Mouse (Mus musculus) ES-E14 (cell line): ENCODE data around the gene Tespa1. TPM values are rescaled to one million over a fixed set of nuclear protein-coding genes. Genes with fewer than 3 reads are reported as not detected.

ENCODE experiments used
- DNase-seq: peaks from one replicate; pipeline ENCODE4 v3.0.0-alpha.2; 2013; ENCODE audit warnings: low read depth, low spot score
- H3K27ac ChIP-seq: 2 replicates; pipeline ENCODE4 v1.5.1; 2012; ENCODE audit warnings: low read depth, mild to moderate bottlenecking, low read length, moderate library complexity, mixed read lengths; ENCODE audit not compliant: poor library complexity, insufficient read depth, severe bottlenecking
- H3K36me3 ChIP-seq: 2 replicates; pipeline ENCODE4 v1.6.1; 2012; ENCODE audit warnings: mild to moderate bottlenecking, low read length, moderate library complexity, mixed read lengths; ENCODE audit not compliant: control insufficient read depth, poor library complexity, insufficient read depth, severe bottlenecking
- H3K4me1 ChIP-seq, 2 experiments: fragments of 150-350 bp in 1 of 2; sonication (generic) in 1 of 2; 2 replicates each; pipeline ENCODE4 v1.6.1; 2012; ENCODE audit warnings: low read length in 2 of 2, mild to moderate bottlenecking in 1 of 2, mixed read lengths in 1 of 2; ENCODE audit not compliant: control insufficient read depth in 2 of 2, insufficient read depth in 2 of 2, poor library complexity in 1 of 2
- H3K4me3 ChIP-seq, 2 experiments: fragments of 150-350 bp in 1 of 2; sonication (generic) in 1 of 2; 2 replicates each; pipeline ENCODE4 v1.5.1; 2012; ENCODE audit warnings: low read length in 2 of 2, low read depth in 1 of 2, mild to moderate bottlenecking in 1 of 2, mixed read lengths in 1 of 2; ENCODE audit not compliant: insufficient read depth in 1 of 2, poor library complexity in 1 of 2, severe bottlenecking in 1 of 2
- H3K9ac ChIP-seq: 2 replicates; pipeline ENCODE4 v1.6.1; 2012; ENCODE audit warnings: low read depth, mild to moderate bottlenecking, low read length, mixed read lengths; ENCODE audit not compliant: poor library complexity, insufficient read depth, severe bottlenecking
- H3K9me3 ChIP-seq: fragments of 150-350 bp; sonication (generic); 2 replicates; pipeline ENCODE4 v1.6.1; 2012; ENCODE audit warnings: low read depth, mild to moderate bottlenecking, low read length; ENCODE audit not compliant: control insufficient read depth, insufficient read depth
- CHD2 ChIP-seq: IDR thresholded peaks from 2 replicates; pipeline ENCODE4 v1.6.1; 2014; ENCODE audit warnings: mild to moderate bottlenecking, low read depth, low read length, inconsistent platforms
- HCFC1 ChIP-seq: IDR thresholded peaks from 2 replicates; pipeline ENCODE4 v1.6.1; 2012; ENCODE audit warnings: low read length, inconsistent platforms, borderline replicate concordance; ENCODE audit not compliant: insufficient read depth
- MAFK ChIP-seq: IDR thresholded peaks from 2 replicates; pipeline ENCODE4 v1.6.1; 2014; ENCODE audit warnings: mild to moderate bottlenecking, low read depth, low read length, inconsistent platforms; ENCODE audit not compliant: insufficient read depth
- ZC3H11A ChIP-seq: IDR thresholded peaks from 2 replicates; pipeline ENCODE4 v1.6.1; 2012; ENCODE audit warnings: low read depth, mild to moderate bottlenecking, inconsistent platforms, low read length, borderline replicate concordance
- ZNF384 ChIP-seq: IDR thresholded peaks from 2 replicates; pipeline ENCODE4 v1.6.1; 2012; ENCODE audit warnings: low read depth, low read length, inconsistent platforms
- in situ Hi-C, 2 experiments: fragments of 600-800 bp; cut with MboI; formaldehyde crosslinking; loops; one replicate each; pipeline ENCODE4 v1.15.1; 2025; ENCODE audit warnings: low sequenced_read_pairs in 2 of 2, inconsistent platforms in 1 of 2; ENCODE audit not compliant: unreplicated experiment in 2 of 2
- total RNA-seq: library from RNA; depleted of rRNA; stranded (reverse); fragments of 300-350 nt; gene quantifications from 2 replicates; pipeline ENCODE4 v1.2.3, GENCODE M21; 2012

The Tespa1 gene
- total RNA-seq, 1 experiment = 0.45 TPM

- Histone ChIP-seq H3K4me1 (no peaks in the 10 kb centered on the region), H3K9me3 (no peaks in the 10 kb centered on the region), H3K27ac (no peak overlapping the region), H3K4me3 (no peak overlapping the region), H3K36me3 (no peaks in the 10 kb centered on the region), H3K9ac (no peak overlapping the region)
- no peak for DNase-seq
- no peak for TF ChIP-seq ZC3H11A
- TF ChIP-seq MAFK = no peak
- TF ChIP-seq CHD2 = no peak
- TF ChIP-seq ZNF384 = no peak
- no peak for TF ChIP-seq HCFC1
- in situ Hi-C loops = no loop called here
Measured at GRCm38 (mm10) chr10:130318720-130319119, 4.0 kb upstream of the Tespa1 start.

GRCm38 (mm10) chr10:130320715-130321114 is 2.0 kb upstream of the Tespa1 start:
- no peaks in the 10 kb centered on the region for H3K36me3 ChIP-seq
- no peak overlapping the region for H3K4me3 ChIP-seq
- in situ Hi-C loops = no loop called here
- no peaks in the 10 kb centered on the region for H3K9me3 ChIP-seq
- TF ChIP-seq ZNF384 (no peak), HCFC1 (no peak), MAFK (no peak), CHD2 (no peak), ZC3H11A (no peak)
- H3K4me1 ChIP-seq = no peaks in the 10 kb centered on the region
- DNase-seq = no peak
- no peak overlapping the region for H3K9ac ChIP-seq
- H3K27ac ChIP-seq = no peak overlapping the region

GRCm38 (mm10) chr10:130322062-130322461 is 608 bp upstream of the Tespa1 start:
- Histone ChIP-seq H3K27ac (no peak overlapping the region), H3K9ac (no peak overlapping the region), H3K36me3 (no peaks in the 10 kb centered on the region), H3K4me1 (no peaks in the 10 kb centered on the region), H3K9me3 (no peaks in the 10 kb centered on the region), H3K4me3 (no peak overlapping the region)
- no peak for DNase-seq
- no peak for TF ChIP-seq MAFK
- TF ChIP-seq ZNF384 = no peak
- TF ChIP-seq CHD2 = no peak
- no peak for TF ChIP-seq HCFC1
- TF ChIP-seq ZC3H11A = no peak
- in situ Hi-C loops = no loop called here

- Histone ChIP-seq H3K36me3 (no peaks in the 10 kb centered on the region), H3K9me3 (no peaks in the 10 kb centered on the region), H3K4me3 (no peak overlapping the region), H3K27ac (no peak overlapping the region), H3K4me1 (no peaks in the 10 kb centered on the region), H3K9ac (no peak overlapping the region)
- TF ChIP-seq ZC3H11A (no peak), HCFC1 (no peak), MAFK (no peak), ZNF384 (no peak), CHD2 (no peak)
- in situ Hi-C loops = no loop called here
- no peak for DNase-seq
Measured at GRCm38 (mm10) chr10:130324243-130324642, 1.6 kb downstream of the Tespa1 start.

- no peak for TF ChIP-seq ZC3H11A
- TF ChIP-seq CHD2 = no peak
- TF ChIP-seq ZNF384 = no peak
- TF ChIP-seq HCFC1 = no peak
- no peak for TF ChIP-seq MAFK
- DNase-seq = no peak
- no peaks in the 10 kb centered on the region for H3K36me3 ChIP-seq
- H3K9ac ChIP-seq = no peak overlapping the region
- H3K4me1 ChIP-seq = no peaks in the 10 kb centered on the region
- no peak overlapping the region for H3K4me3 ChIP-seq
- H3K27ac ChIP-seq = no peak overlapping the region
- in situ Hi-C loops = no loop called here
- H3K9me3 ChIP-seq = no peaks in the 10 kb centered on the region
Measured at GRCm38 (mm10) chr10:130330711-130331110, 8.0 kb downstream of the Tespa1 start.
